ENCODE assay signal across 29 mouse cellular contexts in the genomic region with DNA sequence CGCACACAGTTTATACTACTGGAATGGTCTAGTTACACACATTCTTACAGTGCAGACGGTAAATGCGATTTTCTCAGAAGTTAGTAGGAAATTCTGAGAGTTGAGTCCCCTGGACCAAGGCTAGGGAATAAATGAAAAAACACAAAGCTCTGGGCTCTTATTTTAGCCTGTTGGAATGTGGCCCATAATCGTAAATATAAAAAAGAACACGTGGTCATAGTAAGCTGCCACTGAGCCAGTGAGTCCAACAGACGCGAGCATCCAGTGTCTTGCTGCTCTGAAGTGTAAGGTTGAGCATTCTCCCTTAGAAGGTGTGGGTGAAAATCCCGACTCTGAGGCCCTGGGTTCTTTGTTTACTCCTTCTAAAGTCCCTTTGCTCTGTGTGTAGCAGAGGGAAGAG.
DNase-seq lines count a peak whose midpoint lies in the region; ATAC-seq and TF ChIP-seq lines count a peak whose summit lies in the region.
"Had no signal": no experiment of that assay in that cellular context is flagged by ENCODE, and none has a peak within 500 bp of the region (broad histone marks: within the 10 kb centered on the region; RNA-seq: fewer than 3 reads in every experiment).

No protein-coding gene starts in this region.

- H3K36me3 ChIP-seq in kidney, postnatal 0 days (ENCODE audit: insufficient read depth, low read length) = no peaks in the 10 kb centered on the region
- no peaks in the 10 kb centered on the region for H3K36me3 ChIP-seq in stomach, embryonic 15.5 days
- no peaks in the 10 kb centered on the region for H3K36me3 ChIP-seq in stomach, postnatal 0 days (ENCODE audit: control insufficient read depth, insufficient read depth, low read length)
- no peaks in the 10 kb centered on the region; the same call in 1 of the 2 replicates for H3K36me3 ChIP-seq in heart, embryonic 11.5 days (ENCODE audit: control insufficient read depth, insufficient read depth, low read length)
- H3K36me3 ChIP-seq: embryonic facial prominence, embryonic 13.5 days; forebrain, embryonic 10.5 days; forebrain, embryonic 15.5 days; heart, embryonic 13.5 days; liver, embryonic 13.5 days; midbrain, embryonic 10.5 days; neural tube, embryonic 12.5 days had no signal

- no peak for TF ChIP-seq CTCF in gastrocnemius, adult 2 months (IDR thresholded peaks at IDR 0.05)
- TF ChIP-seq CTCF in kidney, postnatal 0 days (IDR thresholded peaks at IDR 0.05; ENCODE audit: low read depth) = no peak
- TF ChIP-seq CTCF in stomach, postnatal 0 days (IDR thresholded peaks at IDR 0.05; ENCODE audit: low read depth) = no peak

- H3K27ac ChIP-seq in gastrocnemius, adult 2 months = peak overlapping the region; percentile 16
- H3K27ac ChIP-seq in kidney, postnatal 0 days = no peak overlapping the region
- H3K27ac ChIP-seq in stomach, embryonic 15.5 days = no peak overlapping the region
- H3K27ac ChIP-seq in stomach, postnatal 0 days (replicated peaks) = no peak overlapping the region
- no peak overlapping the region for H3K27ac ChIP-seq in heart, embryonic 11.5 days (ENCODE audit: low read depth, low read length)
- H3K27ac ChIP-seq: embryonic facial prominence, embryonic 13.5 days; forebrain, embryonic 10.5 days; forebrain, embryonic 15.5 days; heart, adult 2 months; heart, embryonic 13.5 days; hindbrain, embryonic 14.5 days; liver, embryonic 13.5 days; midbrain, embryonic 10.5 days; neural tube, embryonic 12.5 days had no signal

- TF ChIP-seq EP300 in stomach, postnatal 0 days (optimal IDR thresholded peaks at IDR 0.05) = no peak

- 0 out of 2 replicates have a peak, but pooled peaks have one; percentile 36 for ATAC-seq in kidney, postnatal 0 days (replicated peaks; ENCODE audit: low FRiP score, low read depth)
- ATAC-seq in stomach, embryonic 15.5 days (ENCODE audit: insufficient read depth, low FRiP score, low read depth) = peak; percentile 18; the same call in 1 of the 2 replicates
- no peak for ATAC-seq in stomach, postnatal 0 days (ENCODE audit: low FRiP score, low TSS enrichment)
- ATAC-seq in heart, embryonic 11.5 days (replicated peaks; ENCODE audit: insufficient number of reproducible peaks, low FRiP score, low TSS enrichment) = no peak
- ATAC-seq: activated CD4-positive, CD25-positive, alpha-beta regulatory T cell, adult 4 months; forebrain, embryonic 15.5 days had no signal

- H3K27me3 ChIP-seq in kidney, postnatal 0 days (ENCODE audit: insufficient read depth, low read length) = no peaks in the 10 kb centered on the region
- H3K27me3 ChIP-seq in stomach, embryonic 15.5 days (replicated peaks) = no peaks in the 10 kb centered on the region
- H3K27me3 ChIP-seq in stomach, postnatal 0 days (ENCODE audit: control insufficient read depth, insufficient read depth, low read length) = no peaks in the 10 kb centered on the region
- H3K27me3 ChIP-seq in heart, embryonic 11.5 days (ENCODE audit: control insufficient read depth, insufficient read depth, low read length) = no peaks in the 10 kb centered on the region
- H3K27me3 ChIP-seq: CH12.LX; embryonic facial prominence, embryonic 13.5 days; forebrain, embryonic 15.5 days; heart, embryonic 13.5 days; liver, embryonic 13.5 days; neural tube, embryonic 12.5 days had no signal

- H3K4me3 ChIP-seq in gastrocnemius, adult 2 months = no peak overlapping the region
- H3K4me3 ChIP-seq in kidney, postnatal 0 days (replicated peaks; ENCODE audit: low read depth, low read length) = no peak overlapping the region
- H3K4me3 ChIP-seq in stomach, embryonic 15.5 days (replicated peaks) = no peak overlapping the region
- H3K4me3 ChIP-seq in stomach, postnatal 0 days (ENCODE audit: low read depth, low read length) = no peak overlapping the region
- no peak overlapping the region for H3K4me3 ChIP-seq in heart, embryonic 11.5 days (ENCODE audit: low read depth, low read length)
- H3K4me3 ChIP-seq: embryonic facial prominence, embryonic 13.5 days; forebrain, embryonic 10.5 days; forebrain, embryonic 15.5 days; heart, adult 2 months; heart, embryonic 13.5 days; liver, embryonic 13.5 days; midbrain, embryonic 10.5 days; myocyte; neural tube, embryonic 12.5 days had no signal

- WGBS in kidney, postnatal 0 days = 39% methylated on average over 8 of the region's 8 CpGs
- 54% methylated on average over 8 of the region's 8 CpGs for WGBS in stomach, embryonic 15.5 days
- 45% methylated on average over 8 of the region's 8 CpGs for WGBS in stomach, postnatal 0 days
- 75% methylated on average over 8 of the region's 8 CpGs for WGBS in heart, embryonic 11.5 days (ENCODE audit: insufficient replicate concordance)

- DNase-seq in gastrocnemius, adult 2 months = no peak
- DNase-seq in gastrocnemius, adult 18-20 months (ENCODE audit: low spot score) = no peak
- DNase-seq in kidney, postnatal 0 days (ENCODE audit: low spot score) = peak; percentile 71
- DNase-seq in kidney, adult 18-20 months = no peak
- no peak for DNase-seq in stomach, postnatal 0 days (ENCODE audit: low spot score)
- DNase-seq: adrenal gland, adult 8-10 months; cerebellum, adult 11 months; cerebellum, adult 9-11 months; heart, adult 2 months; heart, postnatal 10 days; kidney, adult 8-10 months; layer of hippocampus, postnatal 36 days; left cerebral cortex, postnatal 4 days; liver, embryonic 13.5 days; lung, adult 2 months; lung, postnatal 14 days; right cerebral cortex, adult 18-20 months had no signal

- H3K4me1 ChIP-seq in kidney, postnatal 0 days (replicated peaks; ENCODE audit: insufficient read depth, low read length) = no peaks in the 10 kb centered on the region
- no peaks in the 10 kb centered on the region for H3K4me1 ChIP-seq in stomach, embryonic 15.5 days
- no peaks in the 10 kb centered on the region for H3K4me1 ChIP-seq in stomach, postnatal 0 days (replicated peaks; ENCODE audit: control insufficient read depth, insufficient read depth)
- peaks cover under 1% of the 10 kb centered on the region; the same call in 1 of the 2 replicates for H3K4me1 ChIP-seq in heart, embryonic 11.5 days (ENCODE audit: control insufficient read depth, insufficient read depth, low read length)
- H3K4me1 ChIP-seq: forebrain, embryonic 10.5 days; forebrain, embryonic 15.5 days; heart, embryonic 13.5 days; liver, embryonic 13.5 days; midbrain, embryonic 10.5 days; neural tube, embryonic 12.5 days had no signal

- no peak overlapping the region for H3K4me2 ChIP-seq in kidney, postnatal 0 days (ENCODE audit: low read length)
- H3K4me2 ChIP-seq in stomach, embryonic 15.5 days = no peak overlapping the region
- H3K4me2 ChIP-seq in stomach, postnatal 0 days (replicated peaks; ENCODE audit: low read depth) = no peak overlapping the region
- H3K4me2 ChIP-seq in heart, embryonic 11.5 days = no peak overlapping the region
- H3K4me2 ChIP-seq: embryonic facial prominence, embryonic 13.5 days; forebrain, embryonic 15.5 days; heart, embryonic 13.5 days; hindbrain, embryonic 14.5 days; liver, embryonic 13.5 days; neural tube, embryonic 12.5 days had no signal

- no peaks in the 10 kb centered on the region for H3K9me3 ChIP-seq in kidney, postnatal 0 days (replicated peaks; ENCODE audit: low read length)
- no peaks in the 10 kb centered on the region for H3K9me3 ChIP-seq in stomach, embryonic 15.5 days
- H3K9me3 ChIP-seq in stomach, postnatal 0 days (ENCODE audit: control insufficient read depth, low read length) = no peaks in the 10 kb centered on the region
- H3K9me3 ChIP-seq in heart, embryonic 11.5 days (replicated peaks; ENCODE audit: control insufficient read depth, low read length) = no peaks in the 10 kb centered on the region
- H3K9me3 ChIP-seq: embryonic facial prominence, embryonic 13.5 days; forebrain, embryonic 10.5 days; forebrain, embryonic 15.5 days; liver, embryonic 13.5 days; midbrain, embryonic 10.5 days; neural tube, embryonic 12.5 days had no signal

- intact Hi-C loops in gastrocnemius, adult 2 months (cut with DNase I) = no loop called here

- H3K9ac ChIP-seq in kidney, postnatal 0 days (ENCODE audit: low read depth, low read length) = no peak overlapping the region
- no peak overlapping the region for H3K9ac ChIP-seq in stomach, embryonic 15.5 days
- H3K9ac ChIP-seq in stomach, postnatal 0 days (ENCODE audit: low read length) = no peak overlapping the region
- H3K9ac ChIP-seq in heart, embryonic 11.5 days (ENCODE audit: low read depth, low read length) = no peak overlapping the region
- H3K9ac ChIP-seq: embryonic facial prominence, embryonic 13.5 days; forebrain, embryonic 15.5 days; heart, embryonic 13.5 days; hindbrain, embryonic 14.5 days; liver, embryonic 13.5 days; neural tube, embryonic 12.5 days had no signal

Comparison
In these comparisons a context has a peak if more than half of its experiments do, and no peak if none do; other contexts are left out.
1. ATAC-seq: peak in kidney, postnatal 0 days (single experiment) and stomach, embryonic 15.5 days (single experiment); none in stomach, postnatal 0 days (single experiment) and heart, embryonic 11.5 days (single experiment).